Mouse (Mus musculus) brain, embryonic 14.5 days (tissue): ENCODE results near the gene Trpv5. TPM values are rescaled to one million over a fixed set of nuclear protein-coding genes. Genes with fewer than 3 reads are reported as not detected.

Experiments
- DNase-seq: peaks from one replicate; pipeline ENCODE4 v3.0.0-alpha.2; 2011; ENCODE audit warnings: low read depth
- CTCF ChIP-seq: fragments of 200-500 bp; IDR thresholded peaks from 2 replicates; pipeline ENCODE4 v1.5.1; 2012; ENCODE audit warnings: inconsistent platforms, mild to moderate bottlenecking, moderate library complexity, borderline replicate concordance; ENCODE audit not compliant: insufficient read depth, insufficient read length; ENCODE audit errors: extremely low read depth
- POLR2A ChIP-seq: fragments of 200-500 bp; IDR thresholded peaks from 2 replicates; pipeline ENCODE4 v1.6.1; 2012; ENCODE audit warnings: mild to moderate bottlenecking, inconsistent platforms, borderline replicate concordance; ENCODE audit not compliant: poor library complexity, insufficient read depth, insufficient read length, severe bottlenecking; ENCODE audit errors: extremely low read depth
- polyA plus RNA-seq: library from polyadenylated mRNA; depleted of rRNA; stranded (reverse); fragments of >200 nt; gene quantifications from 2 replicates; pipeline ENCODE4 v1.2.3, GENCODE M21; 2012; rRNA removed

Gene Trpv5
- polyA plus RNA-seq = not detected in 2 replicates

- no peak for DNase-seq
- TF ChIP-seq CTCF (no peak), POLR2A (no peak)
These were observed at the start of gene Trpv5 for GRCm38 (mm10) chr6:41680669-41681068. TSS of gene Trpv5 (minus strand) at chr6:41680769.

- DNase-seq = no peak
- no peak for TF ChIP-seq POLR2A
- no peak for TF ChIP-seq CTCF
These were observed 47.5 kb upstream of the Trpv5 start for GRCm38 (mm10) chr6:41727989-41728609.

- TF ChIP-seq CTCF (no peak), POLR2A (no peak)
- DNase-seq = no peak
These were observed 40.9 kb upstream of the Trpv5 start for GRCm38 (mm10) chr6:41721430-41721829.

DNA sequence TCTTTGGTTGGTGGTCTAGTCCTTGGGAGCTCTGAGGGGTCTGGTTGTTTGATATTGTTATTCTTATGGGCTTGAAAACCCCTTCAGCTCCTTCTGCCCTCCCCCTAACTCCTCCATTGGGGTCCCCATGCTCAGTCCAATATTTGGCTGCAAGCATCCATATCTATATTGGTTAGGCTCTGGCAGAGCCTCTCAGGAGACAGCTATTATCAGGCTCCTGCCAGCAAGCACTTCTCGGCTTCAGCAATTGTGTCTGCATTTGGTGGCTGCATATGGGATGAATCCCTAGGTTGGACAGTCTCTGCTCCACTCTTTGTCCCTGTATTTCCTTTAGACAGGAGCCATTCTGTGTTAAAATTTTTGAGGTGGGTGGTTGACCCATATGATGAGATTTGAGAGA, 29.7 kb upstream of the Trpv5 start:
- TF ChIP-seq CTCF (no peak), POLR2A (no peak)
- no peak for DNase-seq

DNA sequence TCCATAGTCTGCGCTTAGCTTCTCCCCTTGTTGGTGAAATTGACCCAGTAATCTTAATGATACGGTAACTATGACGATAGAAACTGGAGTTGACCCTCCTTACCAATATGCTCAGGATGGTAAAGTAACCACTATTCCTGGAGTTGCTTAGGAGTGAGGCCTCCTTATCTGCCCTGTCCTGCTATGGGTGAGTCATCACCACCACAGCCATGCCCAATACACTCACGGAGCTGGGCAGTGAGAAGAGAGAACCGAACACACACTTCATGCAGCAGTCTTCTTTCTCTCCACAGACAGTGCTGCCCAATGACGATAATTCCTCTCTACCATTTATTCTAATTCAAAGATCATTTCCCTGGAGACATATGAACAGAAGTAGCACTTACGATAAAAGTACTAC, 25.7 kb upstream of the Trpv5 start:
- no peak for DNase-seq
- TF ChIP-seq CTCF = no peak

DNA sequence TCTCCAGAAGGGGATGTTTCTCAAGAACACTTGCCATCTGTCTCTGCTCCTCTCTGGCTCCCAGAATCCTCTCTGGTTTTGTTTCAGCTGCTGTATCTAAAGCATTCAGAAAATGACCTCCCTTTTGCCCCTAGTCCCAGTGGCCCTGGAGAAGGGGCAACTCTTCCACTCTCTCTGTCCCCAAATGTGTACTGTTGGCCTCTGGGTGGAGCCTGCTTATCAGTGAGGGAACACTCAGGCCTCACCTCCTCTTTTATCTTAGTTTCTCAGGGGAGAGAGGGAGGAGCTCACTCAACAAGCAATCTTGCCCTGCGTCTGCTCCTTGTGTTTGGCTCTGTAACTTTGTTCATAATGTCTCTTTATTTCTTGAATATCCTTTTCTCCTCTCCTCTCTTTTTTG, 23.6 kb upstream of the Trpv5 start, which contains the start of gene Kel:
TSS of gene Kel (minus strand) at position 217 of the 400 bp plus-strand sequence.
- TF ChIP-seq CTCF = no peak
- no peak for DNase-seq

GRCm38 (mm10) chr6:41702928-41703327, 22.4 kb upstream of the Trpv5 start:
- TF ChIP-seq CTCF (no peak), POLR2A (no peak)
- no peak for DNase-seq

DNA sequence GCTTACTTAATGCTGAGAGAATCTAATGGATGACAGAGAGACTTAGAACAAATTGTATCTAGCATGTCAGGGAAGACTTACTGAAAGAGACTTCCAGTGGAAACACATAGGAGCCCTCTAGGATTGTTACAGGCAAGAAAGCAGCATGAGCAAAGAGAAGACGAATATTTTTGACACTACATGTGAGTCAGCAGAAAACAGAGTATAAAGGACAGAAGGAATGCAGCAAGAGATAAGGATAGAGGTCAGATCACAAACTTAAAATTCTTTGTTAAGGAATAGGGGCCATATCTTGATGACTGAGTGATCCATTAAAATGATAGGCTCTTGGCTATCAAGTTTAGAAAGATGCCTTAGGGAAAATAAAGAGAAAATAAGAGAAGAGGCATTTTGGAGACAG, 20.7 kb upstream of the Trpv5 start:
- no peak for TF ChIP-seq POLR2A
- no peak for TF ChIP-seq CTCF
- DNase-seq = no peak

DNA sequence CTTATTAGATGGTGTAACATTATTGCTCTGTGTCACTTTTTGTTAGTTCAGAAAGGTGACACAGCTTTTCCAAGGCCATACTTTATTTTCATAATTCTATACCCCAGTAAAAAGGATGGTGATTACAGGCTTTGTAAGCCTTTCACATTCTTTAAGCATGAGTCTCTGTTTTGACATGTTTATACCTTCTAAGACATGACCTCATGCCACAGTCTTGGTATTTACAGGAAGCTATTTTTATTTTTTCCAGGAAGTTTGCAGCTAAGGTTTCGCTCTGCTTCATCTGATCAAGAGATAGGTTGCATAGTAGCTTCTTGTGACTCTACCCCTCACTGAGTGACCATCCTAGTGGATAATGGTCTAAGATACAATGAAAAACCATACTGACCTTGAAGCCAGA, 13.8 kb upstream of the Trpv5 start:
- DNase-seq = no peak
- TF ChIP-seq CTCF = no peak
- no peak for TF ChIP-seq POLR2A

DNA sequence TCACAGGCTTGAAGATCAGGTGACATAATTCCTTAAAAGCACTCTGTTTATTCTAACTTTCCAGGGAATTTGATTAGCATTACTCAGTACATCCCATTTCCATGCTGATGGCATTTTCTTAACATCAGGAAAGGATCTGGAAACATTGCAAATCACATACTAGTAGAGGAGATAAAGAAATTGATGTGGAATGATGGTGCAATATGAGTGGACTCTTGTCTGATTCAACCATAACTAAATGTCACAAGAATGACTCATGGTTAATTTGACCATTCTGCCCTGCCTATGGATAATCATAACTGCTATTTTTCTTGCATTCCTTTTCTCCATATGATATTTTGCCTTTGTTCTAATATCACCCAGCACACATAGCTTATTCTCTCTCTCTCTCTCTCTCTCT, 11.6 kb upstream of the Trpv5 start:
- DNase-seq = no peak
- TF ChIP-seq CTCF (no peak), POLR2A (no peak)

GRCm38 (mm10) chr6:41685596-41685995, 5.0 kb upstream of the Trpv5 start:
- DNase-seq = no peak
- no peak for TF ChIP-seq POLR2A
- no peak for TF ChIP-seq CTCF

DNA sequence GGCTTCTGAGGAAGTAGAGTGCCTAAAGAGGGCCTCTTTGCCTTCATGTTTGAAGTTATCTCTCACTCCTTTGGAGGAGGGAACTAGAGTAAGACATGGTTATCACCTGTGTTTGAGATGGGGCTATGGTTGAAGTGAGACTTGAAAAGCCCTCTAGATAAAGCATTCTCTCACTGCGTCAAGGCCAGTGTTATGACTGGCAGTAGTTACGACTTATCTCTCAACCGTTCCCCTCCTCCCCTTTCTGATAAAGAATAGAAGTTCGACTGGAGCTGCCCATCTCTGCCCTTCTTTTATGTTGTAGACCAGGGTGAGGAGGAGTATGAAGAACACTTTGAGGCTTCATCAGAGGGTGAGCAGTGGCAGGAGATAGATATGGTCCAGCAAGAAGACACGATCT, 4.3 kb upstream of the Trpv5 start:
- no peak for TF ChIP-seq POLR2A
- TF ChIP-seq CTCF = no peak

More for the DNA sequence above, 4.3 kb upstream of the Trpv5 start:
- no peak for DNase-seq
